Mouse (Mus musculus) forebrain, embryonic 16.5 days (tissue): ENCODE measurements around the gene Nbl1. TPM values are rescaled to one million over a fixed set of nuclear protein-coding genes. Genes with fewer than 3 reads are reported as not detected.
A peak's percentile ranks its signal among the peaks of the same experiment; 100 is the strongest.

ENCODE experiments used
- ATAC-seq: fragments of 200-750 bp; cut with Nextera tagmentation; 2 replicates; pipeline ENCODE4 v1.8.0; 2017; ENCODE audit warnings: mild to moderate bottlenecking, moderate library complexity
- H3K27ac ChIP-seq: fragments of 300-500 bp; sonication (generic); 2 replicates; pipeline ENCODE4 v1.5.1; 2014; ENCODE audit warnings: low read length, control low read depth
- H3K27me3 ChIP-seq: fragments of 300-500 bp; sonication (generic); replicated peaks from 2 replicates; pipeline ENCODE4 v1.6.1; 2014; ENCODE audit warnings: low read length; ENCODE audit not compliant: control insufficient read depth, insufficient read depth
- H3K36me3 ChIP-seq: fragments of 300-500 bp; sonication (generic); 2 replicates; pipeline ENCODE4 v1.6.1; 2014; ENCODE audit not compliant: control insufficient read depth, insufficient read depth
- H3K4me1 ChIP-seq: fragments of 300-500 bp; sonication (generic); replicated peaks from 2 replicates; pipeline ENCODE4 v1.6.1; 2014; ENCODE audit warnings: low read length; ENCODE audit not compliant: control insufficient read depth, insufficient read depth
- H3K4me2 ChIP-seq: fragments of 300-500 bp; sonication (generic); 2 replicates; pipeline ENCODE4 v1.6.1; 2014; ENCODE audit warnings: mild to moderate bottlenecking, low read length, control low read depth
- H3K4me3 ChIP-seq: fragments of 300-500 bp; sonication (generic); replicated peaks from 2 replicates; pipeline ENCODE4 v1.5.1; 2014; ENCODE audit warnings: mild to moderate bottlenecking, low read length, control low read depth
- H3K9ac ChIP-seq: fragments of 300-500 bp; sonication (generic); replicated peaks from 2 replicates; pipeline ENCODE4 v1.6.1; 2014; ENCODE audit warnings: low read depth, low read length, control low read depth
- H3K9me3 ChIP-seq: fragments of 300-500 bp; sonication (generic); 2 replicates; pipeline ENCODE4 v1.6.1; 2016; ENCODE audit warnings: low read length; ENCODE audit not compliant: control insufficient read depth
- WGBS: fragments of 180-500 bp; shearing (Covaris S2); extraction: QIAGEN DNeasy Blood & Tissue Kit; methylation state at CpG from one replicate; pipeline ENCODE4 v1.1.7; 2014; 5-methylcytosine and 5-hydroxymethylcytosine counted together
- polyA plus RNA-seq: library from polyadenylated mRNA; unstranded; fragments of >200 nt; fragmentation: Nextera tagmentation; extraction: Ambion mirVana; gene quantifications from 2 replicates; pipeline ENCODE4 v1.2.1, GENCODE M21; 2015

The Nbl1 gene
- polyA plus RNA-seq: 27.0 and 30.3 TPM in 2 replicates

- peak; percentile 39 for ATAC-seq
- H3K36me3 ChIP-seq: no peaks in the 10 kb centered on the region
- peak within 1 kb of the TSS; percentile 62 for H3K9ac ChIP-seq
- WGBS: 2% methylated on average over 71 of the region's 105 CpGs
- peaks cover 28% of the 10 kb centered on the region for H3K27me3 ChIP-seq
- peak within 1 kb of the TSS; percentile 86 for H3K4me2 ChIP-seq
- peaks cover 19% of the 10 kb centered on the region for H3K4me1 ChIP-seq
- 0 out of 2 replicates have a peak within 1 kb of the TSS, but pooled peaks have one; percentile 39 for H3K27ac ChIP-seq
- H3K9me3 ChIP-seq: peaks cover 3% of the 10 kb centered on the region; the same call in 1 of the 2 replicates
- H3K4me3 ChIP-seq: peak within 1 kb of the TSS; percentile 57
Observed at GRCm38 (mm10) chr4:139092356-139093195, at the start of gene Nbl1. Nbl1 (minus strand) TSS chr4:139092993.

DNA sequence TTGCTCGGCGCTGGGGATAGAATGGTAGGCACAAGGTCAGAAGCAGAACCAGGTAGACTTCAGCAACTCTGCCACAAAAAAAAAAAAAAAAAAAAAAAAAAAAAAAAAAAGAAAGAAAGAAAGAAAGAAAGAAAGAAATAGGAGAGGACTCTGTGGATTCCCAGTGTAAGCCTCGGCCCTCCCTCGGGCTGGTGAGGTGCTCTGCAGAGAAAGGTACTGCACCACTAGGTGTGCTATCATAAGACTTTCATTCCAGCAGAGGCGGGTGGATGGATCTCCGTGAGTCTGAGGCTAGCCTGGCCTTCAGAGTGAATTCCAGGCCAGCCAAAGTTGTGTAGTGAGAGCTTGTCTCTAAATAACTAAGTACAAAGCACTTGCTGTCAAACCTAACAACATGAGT is 49.0 kb upstream of the Nbl1 start:
- Histone ChIP-seq H3K9me3 (0 out of 2 replicates have a peak, but pooled peaks cover 2% of the 10 kb centered on the region), H3K27ac (no peak overlapping the region), H3K9ac (no peak overlapping the region), H3K4me1 (no peaks in the 10 kb centered on the region), H3K4me3 (no peak overlapping the region), H3K27me3 (no peaks in the 10 kb centered on the region), H3K4me2 (no peak overlapping the region), H3K36me3 (no peaks in the 10 kb centered on the region)
- no peak for ATAC-seq
- WGBS: 78% methylated on average over 6 of the region's 6 CpGs

DNA sequence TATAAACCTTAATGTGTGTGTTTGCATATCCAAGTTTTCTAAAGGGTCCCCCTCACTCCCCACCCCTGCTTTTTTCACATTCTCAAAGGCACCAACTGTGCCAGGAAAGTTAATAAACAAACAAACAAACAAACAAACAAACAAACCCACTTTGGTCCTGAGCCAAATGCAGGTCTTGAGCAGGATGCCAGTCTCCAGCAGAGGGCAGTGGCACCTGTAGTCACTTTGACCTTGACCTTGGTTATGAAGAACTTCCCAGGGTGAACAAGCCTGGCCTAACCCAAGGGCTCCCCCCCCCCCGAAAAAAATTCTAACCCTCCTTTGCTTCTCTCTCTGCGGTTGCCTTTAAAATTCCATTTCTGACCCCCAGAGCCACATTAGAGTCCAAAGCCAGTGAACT is 47.5 kb upstream of the Nbl1 start:
- H3K27me3 ChIP-seq: no peaks in the 10 kb centered on the region
- no peak overlapping the region for H3K4me3 ChIP-seq
- H3K27ac ChIP-seq: no peak overlapping the region
- no peak overlapping the region for H3K9ac ChIP-seq
- H3K4me2 ChIP-seq: no peak overlapping the region
- H3K4me1 ChIP-seq: no peaks in the 10 kb centered on the region
- 0 out of 2 replicates have a peak, but pooled peaks cover under 1% of the 10 kb centered on the region for H3K9me3 ChIP-seq
- 80% methylated on average over 2 of the region's 2 CpGs for WGBS
- ATAC-seq: no peak
- H3K36me3 ChIP-seq: no peaks in the 10 kb centered on the region

DNA sequence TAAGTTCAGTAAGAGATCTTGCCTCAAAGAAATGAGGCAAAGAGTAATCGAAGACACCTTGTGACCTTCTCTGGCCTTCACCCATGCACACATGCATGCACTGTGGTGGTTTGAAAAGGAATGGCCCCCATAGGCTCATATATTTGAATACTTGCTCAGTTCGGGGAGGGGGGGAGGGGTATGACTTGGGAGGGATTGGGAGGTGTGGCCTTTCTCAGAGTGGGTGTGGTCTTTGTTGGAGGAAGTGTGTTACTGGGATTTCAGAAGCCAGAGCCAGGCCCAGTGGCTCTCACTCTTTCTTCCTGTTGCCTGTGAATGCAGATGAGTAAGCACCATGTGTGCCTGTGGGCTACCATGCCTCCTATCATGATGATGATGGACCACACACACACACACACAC is 43.2 kb upstream of the Nbl1 start:
- H3K9me3 ChIP-seq: no peaks in the 10 kb centered on the region
- 75% methylated on average over 2 of the region's 2 CpGs for WGBS

DNA sequence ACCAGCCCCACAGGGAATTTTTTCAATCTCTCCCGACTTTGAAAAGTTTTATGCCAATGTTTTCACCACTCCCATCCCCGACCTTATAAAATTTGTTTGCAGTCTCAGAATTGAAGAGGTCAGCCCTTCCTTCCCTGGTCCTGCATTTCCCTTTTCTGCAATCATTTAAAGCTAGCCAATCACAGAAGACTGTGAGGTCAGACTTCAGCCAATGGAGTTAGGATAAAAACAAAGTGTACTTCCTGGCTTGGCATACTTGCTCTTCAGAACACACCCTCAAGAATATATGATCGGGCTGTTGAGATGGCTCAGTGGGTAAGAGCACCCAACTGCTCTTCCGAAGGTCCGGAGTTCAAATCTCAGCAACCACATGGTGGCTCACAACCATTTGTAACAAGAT is 40.3 kb upstream of the Nbl1 start:
- H3K36me3 ChIP-seq: no peaks in the 10 kb centered on the region
- no peaks in the 10 kb centered on the region for H3K27me3 ChIP-seq
- peaks cover 23% of the 10 kb centered on the region for H3K4me1 ChIP-seq
- no peaks in the 10 kb centered on the region for H3K9me3 ChIP-seq
- WGBS: 84% methylated on average over 5 of the region's 5 CpGs
- H3K4me2 ChIP-seq: no peak overlapping the region
- H3K9ac ChIP-seq: no peak overlapping the region
- ATAC-seq: no peak
- no peak overlapping the region for H3K4me3 ChIP-seq
- H3K27ac ChIP-seq: no peak overlapping the region

More for the DNA sequence above, 43.2 kb upstream of the Nbl1 start:
- no peak overlapping the region for H3K9ac ChIP-seq
- no peaks in the 10 kb centered on the region for H3K27me3 ChIP-seq
- H3K4me2 ChIP-seq: no peak overlapping the region
- H3K36me3 ChIP-seq: no peaks in the 10 kb centered on the region
- no peak overlapping the region for H3K27ac ChIP-seq
- no peak for ATAC-seq
- H3K4me3 ChIP-seq: no peak overlapping the region
- H3K4me1 ChIP-seq: peaks cover 5% of the 10 kb centered on the region; the same call in 1 of the 2 replicates

GRCm38 (mm10) chr4:139131858-139132672 is 39.3 kb upstream of the Nbl1 start:
- Histone ChIP-seq H3K4me3 (peak overlapping the region; percentile 99; the same call in 1 of the 2 replicates), H3K36me3 (no peaks in the 10 kb centered on the region), H3K27me3 (no peaks in the 10 kb centered on the region), H3K9ac (no peak overlapping the region), H3K27ac (no peak overlapping the region), H3K9me3 (no peaks in the 10 kb centered on the region), H3K4me1 (peaks cover 23% of the 10 kb centered on the region), H3K4me2 (peak overlapping the region; percentile 43)
- no peak for ATAC-seq
- 86% methylated on average over 14 of the region's 14 CpGs for WGBS

- Histone ChIP-seq H3K27ac (peak within 1 kb of the TSS; percentile 86), H3K4me2 (peak within 1 kb of the TSS; percentile 83), H3K36me3 (no peaks in the 10 kb centered on the region), H3K9ac (peak within 1 kb of the TSS; percentile 95), H3K4me1 (peaks cover 23% of the 10 kb centered on the region), H3K9me3 (no peaks in the 10 kb centered on the region), H3K27me3 (no peaks in the 10 kb centered on the region), H3K4me3 (peak within 1 kb of the TSS; percentile 99)
- under 1% methylated on average over 63 of the region's 63 CpGs for WGBS
- ATAC-seq: peak; percentile 99
Observed at GRCm38 (mm10) chr4:139130701-139131549, 38.1 kb upstream of the Nbl1 start, which contains the start of gene Minos1. Minos1 (minus strand) TSS chr4:139131113.

GRCm38 (mm10) chr4:139129806-139130700 is 37.3 kb upstream of the Nbl1 start:
- WGBS: 2% methylated on average over 57 of the region's 57 CpGs
- peak; percentile 54 for ATAC-seq
- Histone ChIP-seq H3K4me2 (peak overlapping the region; percentile 83), H3K27me3 (no peaks in the 10 kb centered on the region), H3K9ac (peak overlapping the region; percentile 95), H3K36me3 (no peaks in the 10 kb centered on the region), H3K4me3 (peak overlapping the region; percentile 99), H3K27ac (peak overlapping the region; percentile 86), H3K4me1 (peaks cover 23% of the 10 kb centered on the region), H3K9me3 (no peaks in the 10 kb centered on the region)
